Mouse (Mus musculus): ENCODE data around the gene Sptb. TPM values are rescaled to one million over a fixed set of nuclear protein-coding genes. Genes with fewer than 3 reads are reported as not detected.

Gene Sptb
- polyA plus RNA-seq (2012; rRNA removed) = 18.1 and 18.9 TPM in 2 replicates

DNA sequence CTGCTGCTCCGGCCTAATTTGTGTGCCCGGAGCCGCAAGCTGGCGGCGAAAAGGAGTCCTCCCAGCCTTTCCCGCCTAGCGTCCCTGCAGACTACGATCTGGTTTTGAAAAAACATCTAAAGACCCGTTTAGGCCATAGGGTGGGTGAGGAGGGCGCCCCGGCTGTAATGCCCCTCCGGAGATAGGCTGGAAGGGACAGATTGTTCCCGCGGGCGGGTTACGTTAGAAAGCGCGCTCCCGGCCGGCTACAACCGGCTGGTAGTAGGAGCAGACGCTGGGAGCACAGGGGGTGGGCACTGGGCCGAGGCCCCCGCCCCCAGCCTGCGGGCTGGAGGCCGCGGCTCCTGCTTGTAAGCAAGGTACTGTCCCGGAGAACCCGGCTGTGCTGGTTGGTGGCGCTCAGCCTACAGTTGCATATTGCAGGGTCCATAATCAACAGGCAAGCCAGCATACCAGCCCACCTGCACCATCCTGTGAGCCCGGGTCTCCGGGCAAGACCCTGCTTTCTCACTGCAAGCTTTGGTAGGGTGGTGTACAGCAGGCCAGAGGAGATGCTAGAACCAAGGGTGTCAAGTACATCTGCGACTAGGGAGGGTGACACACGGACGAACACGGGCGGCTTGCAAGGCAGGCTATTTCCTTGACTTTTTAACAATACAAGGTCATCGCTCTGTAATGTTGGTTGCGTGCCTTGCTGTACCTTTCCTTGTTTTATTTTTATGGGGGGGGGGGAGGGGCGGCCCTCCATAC, at the start of gene Sptb:
Sptb (minus strand) TSS at position 197 of the 750 bp plus-strand sequence.
- WGBS = 2% methylated on average over 40 of the region's 40 CpGs
- Histone ChIP-seq H3K36me3 (ENCODE audit: control insufficient read depth, insufficient read depth, low read length) (no peaks in the 10 kb centered on the region), H3K27me3 (ENCODE audit: control insufficient read depth, insufficient read depth, low read length) (peaks cover 18% of the 10 kb centered on the region), H3K4me3 (ENCODE audit: extremely low read depth, insufficient read depth, insufficient read length) (peak within 1 kb of the TSS; percentile 77), H3K27ac (ENCODE audit: insufficient read depth, low read length) (peak within 1 kb of the TSS; percentile 59), H3K4me1 (ENCODE audit: control insufficient read depth, insufficient read depth, insufficient read length) (peaks cover 7% of the 10 kb centered on the region)
- no peak for DNase-seq (ENCODE audit: low read depth in 1 of 2, low spot score in 2 of 2)
- TF ChIP-seq POLR2A (IDR thresholded peaks at IDR 0.05; ENCODE audit: low read depth, low read length) = no peak
- TF ChIP-seq CTCF (IDR thresholded peaks at IDR 0.05; ENCODE audit: extremely low read depth, insufficient read depth, insufficient read length, insufficient replicate concordance) = no peak

DNA sequence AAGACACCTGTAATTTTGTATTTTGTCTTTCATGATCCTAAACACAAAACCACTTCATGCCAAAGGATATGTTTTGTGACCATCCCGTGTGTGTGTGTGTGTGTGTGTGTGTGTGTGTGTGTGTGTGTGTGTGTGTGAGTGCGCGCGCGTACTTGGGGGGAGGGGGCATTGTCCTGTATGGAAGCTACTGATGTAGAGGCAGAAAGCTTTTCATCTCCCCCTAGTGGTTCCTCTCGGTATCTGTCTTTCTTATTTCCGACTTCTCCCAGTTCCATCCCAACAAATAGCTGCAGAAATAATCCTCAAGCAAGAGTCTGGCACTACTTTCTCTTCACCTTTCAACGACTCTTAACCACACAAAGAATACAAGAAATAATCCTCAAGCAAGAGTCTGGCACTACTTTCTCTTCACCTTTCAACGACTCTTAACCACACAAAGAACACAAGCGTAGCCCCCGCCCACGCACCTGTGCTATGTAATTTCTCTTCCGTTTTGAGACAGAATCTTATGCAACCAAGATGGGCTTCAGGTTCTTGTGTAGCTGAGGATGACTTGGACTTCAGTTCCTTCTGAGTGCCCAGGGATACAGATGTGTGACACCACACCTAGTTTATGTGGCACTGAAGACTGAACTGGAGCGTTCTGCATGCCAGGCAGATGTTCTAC, 42.4 kb upstream of the Sptb start:
- no peaks in the 10 kb centered on the region for H3K36me3 ChIP-seq (ENCODE audit: control insufficient read depth, insufficient read depth, low read length)
- no peaks in the 10 kb centered on the region for H3K27me3 ChIP-seq (ENCODE audit: control insufficient read depth, insufficient read depth, low read length)
- H3K27ac ChIP-seq (ENCODE audit: insufficient read depth, low read length) = no peak overlapping the region; the same call in 1 of the 2 replicates
- DNase-seq (ENCODE audit: low read depth in 1 of 2, low spot score in 2 of 2) = peak; percentile 23 to 50
- 32% methylated on average over 14 of the region's 14 CpGs for WGBS
- TF ChIP-seq CTCF (IDR thresholded peaks at IDR 0.05; ENCODE audit: extremely low read depth, insufficient read depth, insufficient read length, insufficient replicate concordance) (no peak; the same call in 1 of the 2 replicates), POLR2A (IDR thresholded peaks at IDR 0.05; ENCODE audit: low read depth, low read length) (no peak)
- no peak overlapping the region for H3K4me3 ChIP-seq (ENCODE audit: extremely low read depth, insufficient read depth, insufficient read length)
- peaks cover 2% of the 10 kb centered on the region; the same call in 1 of the 2 replicates for H3K4me1 ChIP-seq (ENCODE audit: control insufficient read depth, insufficient read depth, insufficient read length)

DNA sequence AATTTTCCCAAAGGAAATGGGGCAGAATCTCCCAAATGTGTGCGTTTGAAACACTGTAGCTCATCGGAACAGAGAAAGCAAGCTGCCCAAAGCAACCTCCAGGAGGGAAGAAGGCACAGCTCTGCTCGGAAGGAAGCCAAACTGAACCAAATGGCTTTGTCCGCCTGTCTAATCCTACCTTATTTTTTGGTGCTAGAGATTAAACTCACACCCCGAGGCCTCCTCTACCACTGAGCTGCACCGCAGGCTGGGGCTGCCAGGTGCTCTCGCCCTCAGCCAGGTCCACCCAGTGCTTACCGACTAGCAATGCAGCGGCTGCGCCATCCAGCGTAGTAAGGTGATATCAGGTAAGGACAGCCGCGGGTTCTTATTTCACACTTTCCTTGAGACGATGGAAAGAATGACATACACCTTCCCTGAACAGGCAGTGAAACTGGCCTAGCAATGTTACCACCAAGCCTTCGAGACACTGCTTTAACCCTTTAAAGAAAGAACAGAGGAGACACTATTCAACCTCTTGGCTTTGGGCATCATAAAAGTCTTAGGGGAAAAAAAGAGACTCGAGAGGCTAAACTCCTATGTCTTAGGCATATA, 40.6 kb upstream of the Sptb start:
- Histone ChIP-seq H3K4me1 (ENCODE audit: control insufficient read depth, insufficient read depth, insufficient read length) (peaks cover 2% of the 10 kb centered on the region; the same call in 1 of the 2 replicates), H3K27me3 (ENCODE audit: control insufficient read depth, insufficient read depth, low read length) (no peaks in the 10 kb centered on the region), H3K27ac (ENCODE audit: insufficient read depth, low read length) (no peak overlapping the region), H3K4me3 (ENCODE audit: extremely low read depth, insufficient read depth, insufficient read length) (no peak overlapping the region), H3K36me3 (ENCODE audit: control insufficient read depth, insufficient read depth, low read length) (no peaks in the 10 kb centered on the region)
- 89% methylated on average over 16 of the region's 16 CpGs for WGBS
- TF ChIP-seq CTCF (IDR thresholded peaks at IDR 0.05; ENCODE audit: extremely low read depth, insufficient read depth, insufficient read length, insufficient replicate concordance) (no peak), POLR2A (IDR thresholded peaks at IDR 0.05; ENCODE audit: low read depth, low read length) (no peak)
- DNase-seq (ENCODE audit: low read depth in 1 of 2, low spot score in 2 of 2) = no peak

DNA sequence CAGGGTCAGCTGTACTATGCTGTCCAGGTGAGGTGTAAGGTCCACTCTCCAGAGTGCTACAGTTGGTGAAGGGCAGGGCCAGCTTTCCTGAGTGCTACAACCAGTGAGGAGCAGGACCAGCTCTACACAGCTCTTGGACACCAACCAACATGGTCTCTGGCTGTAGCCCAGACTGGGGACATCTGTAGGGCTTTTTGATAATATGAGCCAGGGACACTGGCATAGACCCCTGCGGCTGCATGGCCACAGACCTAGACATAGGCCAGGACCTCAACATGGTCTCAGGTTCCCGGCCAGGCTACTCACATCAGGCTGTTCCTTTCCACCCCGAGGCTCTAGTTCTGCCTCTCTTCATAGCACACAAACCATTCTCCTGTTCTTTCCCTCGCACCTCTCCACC, 17.6 kb upstream of the Sptb start:
- no peak overlapping the region for H3K27ac ChIP-seq (ENCODE audit: insufficient read depth, low read length)
- TF ChIP-seq POLR2A (IDR thresholded peaks at IDR 0.05; ENCODE audit: low read depth, low read length) = no peak
- TF ChIP-seq CTCF (IDR thresholded peaks at IDR 0.05; ENCODE audit: extremely low read depth, insufficient read depth, insufficient read length, insufficient replicate concordance) = no peak
- H3K36me3 ChIP-seq (ENCODE audit: control insufficient read depth, insufficient read depth, low read length) = no peaks in the 10 kb centered on the region
- H3K4me3 ChIP-seq (ENCODE audit: extremely low read depth, insufficient read depth, insufficient read length) = no peak overlapping the region
- WGBS = 93% methylated on average over 4 of the region's 4 CpGs
- no peaks in the 10 kb centered on the region for H3K27me3 ChIP-seq (ENCODE audit: control insufficient read depth, insufficient read depth, low read length)
- DNase-seq (ENCODE audit: low read depth in 1 of 2, low spot score in 2 of 2) = no peak
- no peaks in the 10 kb centered on the region for H3K4me1 ChIP-seq (ENCODE audit: control insufficient read depth, insufficient read depth, insufficient read length)

DNA sequence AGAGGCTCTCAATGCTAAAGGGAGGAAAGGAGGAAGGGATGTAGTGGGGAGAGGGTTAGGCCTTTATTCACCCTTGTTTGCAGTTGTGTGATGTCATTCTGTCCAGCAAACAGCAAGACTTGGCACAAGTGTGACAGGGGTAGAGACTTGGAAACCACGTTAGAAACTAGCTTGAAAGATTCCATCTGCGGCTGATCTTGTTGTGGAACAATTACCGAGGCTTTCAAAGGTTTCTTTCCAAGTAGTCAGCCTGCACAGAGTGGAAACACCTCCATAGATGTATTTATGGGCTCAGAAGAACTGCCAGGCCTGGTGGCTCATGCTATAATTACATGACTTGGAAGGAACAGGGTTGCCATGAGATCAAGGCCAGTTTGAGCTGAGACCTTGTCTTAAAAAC, 11.7 kb upstream of the Sptb start:
- TF ChIP-seq CTCF (IDR thresholded peaks at IDR 0.05; ENCODE audit: extremely low read depth, insufficient read depth, insufficient read length, insufficient replicate concordance) = no peak
- no peak for DNase-seq (ENCODE audit: low read depth in 1 of 2, low spot score in 2 of 2)
- no peak overlapping the region for H3K4me3 ChIP-seq (ENCODE audit: extremely low read depth, insufficient read depth, insufficient read length)
- no peaks in the 10 kb centered on the region for H3K4me1 ChIP-seq (ENCODE audit: control insufficient read depth, insufficient read depth, insufficient read length)
- no peak overlapping the region for H3K27ac ChIP-seq (ENCODE audit: insufficient read depth, low read length)
- H3K36me3 ChIP-seq (ENCODE audit: control insufficient read depth, insufficient read depth, low read length) = no peaks in the 10 kb centered on the region
- no peaks in the 10 kb centered on the region for H3K27me3 ChIP-seq (ENCODE audit: control insufficient read depth, insufficient read depth, low read length)
- WGBS = 78% methylated on average over 3 of the region's 3 CpGs

DNA sequence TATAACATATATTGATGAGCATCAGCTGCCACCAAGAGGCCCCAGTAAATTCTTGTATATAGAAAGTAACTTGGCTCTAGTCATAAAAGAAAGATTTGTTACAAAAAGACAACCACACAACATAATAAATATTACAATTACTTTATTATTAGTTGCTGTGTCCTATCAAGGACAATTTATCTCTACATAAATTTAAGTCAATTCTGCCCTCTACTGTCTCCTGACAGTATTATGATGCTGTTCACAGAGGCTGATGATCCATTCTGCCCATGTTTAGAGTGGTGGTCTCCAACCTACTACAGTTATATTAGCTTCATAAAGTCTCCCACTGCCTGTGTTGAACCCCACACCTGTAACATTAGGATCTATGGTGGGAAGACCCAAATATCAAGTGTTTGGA, 10.2 kb upstream of the Sptb start:
- Histone ChIP-seq H3K27me3 (ENCODE audit: control insufficient read depth, insufficient read depth, low read length) (no peaks in the 10 kb centered on the region), H3K36me3 (ENCODE audit: control insufficient read depth, insufficient read depth, low read length) (no peaks in the 10 kb centered on the region)
- TF ChIP-seq POLR2A (IDR thresholded peaks at IDR 0.05; ENCODE audit: low read depth, low read length) (no peak), CTCF (IDR thresholded peaks at IDR 0.05; ENCODE audit: extremely low read depth, insufficient read depth, insufficient read length, insufficient replicate concordance) (no peak)

More for the DNA sequence above, 10.2 kb upstream of the Sptb start:
- no peak for DNase-seq (ENCODE audit: low read depth in 1 of 2, low spot score in 2 of 2)
- Histone ChIP-seq H3K27ac (ENCODE audit: insufficient read depth, low read length) (no peak overlapping the region), H3K4me3 (ENCODE audit: extremely low read depth, insufficient read depth, insufficient read length) (no peak overlapping the region), H3K4me1 (ENCODE audit: control insufficient read depth, insufficient read depth, insufficient read length) (no peaks in the 10 kb centered on the region)

Measured in spleen, adult 2 months (tissue).